Mouse (Mus musculus) thymus, adult 2 months (tissue): ENCODE measurements at regions not wholly inside any gene's neighbourhood (a gene's known extent, or its start where the extent isn't known, plus 50 kb on each side); places are given as distances from the start of the nearest gene placed in this dataset.

ENCODE experiments used
- DNase-seq: peaks from one replicate; pipeline ENCODE4 v3.0.0; 2021
- H3K27ac ChIP-seq: fragments of 200-500 bp; 2 replicates; pipeline ENCODE4 v1.5.1; 2012; ENCODE audit warnings: low read length, control low read depth; ENCODE audit not compliant: control insufficient read depth, insufficient read depth
- H3K27me3 ChIP-seq: fragments of 200-500 bp; 2 replicates; pipeline ENCODE4 v1.6.1; 2012; ENCODE audit warnings: mild to moderate bottlenecking, low read length, moderate library complexity, mixed read lengths; ENCODE audit not compliant: control insufficient read depth, insufficient read depth
- H3K36me3 ChIP-seq: fragments of 200-500 bp; 2 replicates; pipeline ENCODE4 v1.6.1; 2012; ENCODE audit warnings: mild to moderate bottlenecking, low read length, moderate library complexity; ENCODE audit not compliant: control insufficient read depth, insufficient read depth
- H3K4me1 ChIP-seq: fragments of 200-500 bp; replicated peaks from 2 replicates; pipeline ENCODE4 v1.6.1; 2012; ENCODE audit warnings: low read length; ENCODE audit not compliant: control insufficient read depth, insufficient read depth
- H3K4me3 ChIP-seq: fragments of 200-500 bp; 2 replicates; pipeline ENCODE4 v1.5.1; 2012; ENCODE audit warnings: mild to moderate bottlenecking, low read length, control low read depth, moderate library complexity; ENCODE audit not compliant: control insufficient read depth, insufficient read depth
- CTCF ChIP-seq: fragments of 200-500 bp; IDR thresholded peaks from 2 replicates; pipeline ENCODE4 v1.5.1; 2012; ENCODE audit warnings: mild to moderate bottlenecking, control low read depth, low read length, moderate library complexity, borderline replicate concordance; ENCODE audit not compliant: control insufficient read depth, poor library complexity, insufficient read depth; ENCODE audit errors: extremely low read depth
- POLR2A ChIP-seq: fragments of 200-500 bp; IDR thresholded peaks from 2 replicates; pipeline ENCODE4 v1.6.1; 2012; ENCODE audit warnings: mild to moderate bottlenecking, low read length, control low read depth, moderate library complexity; ENCODE audit not compliant: control insufficient read depth, poor library complexity, insufficient read depth; ENCODE audit errors: extremely low read depth
- WGBS: fragments of 180-500 bp; shearing (Covaris S2); methylation state at CpG from one replicate; pipeline ENCODE4 v1.1.7; 2018; 5-methylcytosine and 5-hydroxymethylcytosine counted together

GRCm38 (mm10) chr8:89679551-89679950 is 635.6 kb upstream of the Sall1 start:
- Histone ChIP-seq H3K4me3 (no peak overlapping the region), H3K27me3 (no peaks in the 10 kb centered on the region), H3K36me3 (no peaks in the 10 kb centered on the region), H3K27ac (no peak overlapping the region), H3K4me1 (no peaks in the 10 kb centered on the region)
- no peak for DNase-seq
- WGBS: 93% methylated on average over 4 of the region's 4 CpGs
- TF ChIP-seq POLR2A (no peak), CTCF (no peak)

- Histone ChIP-seq H3K27me3 (no peaks in the 10 kb centered on the region), H3K27ac (no peak overlapping the region), H3K4me3 (no peak overlapping the region), H3K4me1 (no peaks in the 10 kb centered on the region), H3K36me3 (no peaks in the 10 kb centered on the region)
- no peak for DNase-seq
- WGBS: 91% methylated on average over 5 of the region's 5 CpGs
- TF ChIP-seq POLR2A (no peak), CTCF (no peak)
Observed at GRCm38 (mm10) chr8:89677266-89677665, 633.3 kb upstream of the Sall1 start.

GRCm38 (mm10) chr8:89673911-89674310 is 629.9 kb upstream of the Sall1 start:
- DNase-seq: no peak
- Histone ChIP-seq H3K27ac (no peak overlapping the region), H3K4me1 (no peaks in the 10 kb centered on the region), H3K27me3 (no peaks in the 10 kb centered on the region), H3K36me3 (no peaks in the 10 kb centered on the region), H3K4me3 (no peak overlapping the region)
- WGBS: 90% methylated on average over 4 of the region's 4 CpGs
- TF ChIP-seq POLR2A: no peak
- TF ChIP-seq CTCF: no peak

GRCm38 (mm10) chr8:89672631-89673030 is 628.7 kb upstream of the Sall1 start:
- DNase-seq: no peak
- Histone ChIP-seq H3K27ac (no peak overlapping the region), H3K4me1 (no peaks in the 10 kb centered on the region), H3K27me3 (no peaks in the 10 kb centered on the region), H3K36me3 (no peaks in the 10 kb centered on the region), H3K4me3 (no peak overlapping the region)
- 93% methylated on average over 5 of the region's 5 CpGs for WGBS
- no peak for TF ChIP-seq CTCF
- TF ChIP-seq POLR2A: no peak

GRCm38 (mm10) chr8:89664911-89665689 is 621.1 kb upstream of the Sall1 start:
- TF ChIP-seq CTCF (no peak), POLR2A (no peak)
- no peak for DNase-seq
- Histone ChIP-seq H3K27ac (no peak overlapping the region), H3K36me3 (no peaks in the 10 kb centered on the region), H3K4me1 (peaks cover 3% of the 10 kb centered on the region; the same call in 1 of the 2 replicates), H3K27me3 (no peaks in the 10 kb centered on the region), H3K4me3 (no peak overlapping the region)
- WGBS: 94% methylated on average over 9 of the region's 9 CpGs

GRCm38 (mm10) chr8:89663859-89664258 is 619.9 kb upstream of the Sall1 start:
- DNase-seq: no peak
- WGBS: 12% methylated on average over 10 of the region's 10 CpGs
- peaks cover 3% of the 10 kb centered on the region; the same call in 1 of the 2 replicates for H3K4me1 ChIP-seq
- no peaks in the 10 kb centered on the region for H3K36me3 ChIP-seq
- H3K27ac ChIP-seq: no peak overlapping the region
- TF ChIP-seq CTCF: no peak
- H3K4me3 ChIP-seq: no peak overlapping the region
- no peaks in the 10 kb centered on the region for H3K27me3 ChIP-seq
